Mouse (Mus musculus): ENCODE measurements around the gene Slc35f6. TPM values are rescaled to one million over a fixed set of nuclear protein-coding genes. Genes with fewer than 3 reads are reported as not detected.
A peak's percentile ranks its signal among the peaks of the same experiment; 100 is the strongest.

Slc35f6 gene
- polyA plus RNA-seq, 1 experiment = 29.4 TPM

- no peak overlapping the region for H3K27ac ChIP-seq (ENCODE audit: control insufficient read depth, insufficient read depth, low read depth, low read length)
- H3K4me1 ChIP-seq (ENCODE audit: control insufficient read depth, insufficient read depth, low read length) = no peaks in the 10 kb centered on the region
- TF ChIP-seq POLR2A (IDR thresholded peaks at IDR 0.05; ENCODE audit: control insufficient read depth, low read depth, low read length) (no peak), CTCF (IDR thresholded peaks at IDR 0.05; ENCODE audit: control insufficient read depth, insufficient read depth, insufficient replicate concordance, low read depth, low read length) (peak; percentile 72; the same call in 1 of the 2 replicates)
- no peaks in the 10 kb centered on the region for H3K27me3 ChIP-seq (ENCODE audit: control insufficient read depth, insufficient read depth, low read length)
- no peak overlapping the region for H3K4me3 ChIP-seq (ENCODE audit: control insufficient read depth, low read depth, low read length)
- no peaks in the 10 kb centered on the region for H3K36me3 ChIP-seq (ENCODE audit: control insufficient read depth, insufficient read depth, low read length)
Measured at GRCm38 (mm10) chr5:30638041-30638440, 9.7 kb upstream of the Slc35f6 start.

GRCm38 (mm10) chr5:30643477-30644179 is 4.1 kb upstream of the Slc35f6 start:
- Histone ChIP-seq H3K27ac (ENCODE audit: control insufficient read depth, insufficient read depth, low read depth, low read length) (no peak overlapping the region), H3K4me3 (ENCODE audit: control insufficient read depth, low read depth, low read length) (no peak overlapping the region), H3K27me3 (ENCODE audit: control insufficient read depth, insufficient read depth, low read length) (no peaks in the 10 kb centered on the region), H3K4me1 (ENCODE audit: control insufficient read depth, insufficient read depth, low read length) (peaks cover 11% of the 10 kb centered on the region), H3K36me3 (ENCODE audit: control insufficient read depth, insufficient read depth, low read length) (no peaks in the 10 kb centered on the region)
- TF ChIP-seq POLR2A (IDR thresholded peaks at IDR 0.05; ENCODE audit: control insufficient read depth, low read depth, low read length) (no peak), CTCF (IDR thresholded peaks at IDR 0.05; ENCODE audit: control insufficient read depth, insufficient read depth, insufficient replicate concordance, low read depth, low read length) (no peak)

GRCm38 (mm10) chr5:30646036-30646435 is 1.7 kb upstream of the Slc35f6 start:
- Histone ChIP-seq H3K36me3 (ENCODE audit: control insufficient read depth, insufficient read depth, low read length) (no peaks in the 10 kb centered on the region), H3K27me3 (ENCODE audit: control insufficient read depth, insufficient read depth, low read length) (no peaks in the 10 kb centered on the region), H3K4me1 (ENCODE audit: control insufficient read depth, insufficient read depth, low read length) (peaks cover 12% of the 10 kb centered on the region), H3K27ac (ENCODE audit: control insufficient read depth, insufficient read depth, low read depth, low read length) (no peak overlapping the region), H3K4me3 (ENCODE audit: control insufficient read depth, low read depth, low read length) (no peak overlapping the region)
- no peak for TF ChIP-seq CTCF (IDR thresholded peaks at IDR 0.05; ENCODE audit: control insufficient read depth, insufficient read depth, insufficient replicate concordance, low read depth, low read length)
- no peak for TF ChIP-seq POLR2A (IDR thresholded peaks at IDR 0.05; ENCODE audit: control insufficient read depth, low read depth, low read length)

GRCm38 (mm10) chr5:30647396-30647795 is 337 bp upstream of the Slc35f6 start:
- H3K4me1 ChIP-seq (ENCODE audit: control insufficient read depth, insufficient read depth, low read length) = peaks cover 12% of the 10 kb centered on the region
- H3K27ac ChIP-seq (ENCODE audit: control insufficient read depth, insufficient read depth, low read depth, low read length) = peak overlapping the region; percentile 58
- no peaks in the 10 kb centered on the region for H3K36me3 ChIP-seq (ENCODE audit: control insufficient read depth, insufficient read depth, low read length)
- no peak for TF ChIP-seq CTCF (IDR thresholded peaks at IDR 0.05; ENCODE audit: control insufficient read depth, insufficient read depth, insufficient replicate concordance, low read depth, low read length)
- no peak for TF ChIP-seq POLR2A (IDR thresholded peaks at IDR 0.05; ENCODE audit: control insufficient read depth, low read depth, low read length)
- peak overlapping the region; percentile 94 for H3K4me3 ChIP-seq (ENCODE audit: control insufficient read depth, low read depth, low read length)
- no peaks in the 10 kb centered on the region for H3K27me3 ChIP-seq (ENCODE audit: control insufficient read depth, insufficient read depth, low read length)

- TF ChIP-seq POLR2A (IDR thresholded peaks at IDR 0.05; ENCODE audit: control insufficient read depth, low read depth, low read length) = no peak
- Histone ChIP-seq H3K27ac (ENCODE audit: control insufficient read depth, insufficient read depth, low read depth, low read length) (no peak overlapping the region), H3K27me3 (ENCODE audit: control insufficient read depth, insufficient read depth, low read length) (no peaks in the 10 kb centered on the region), H3K4me1 (ENCODE audit: control insufficient read depth, insufficient read depth, low read length) (peaks cover 12% of the 10 kb centered on the region), H3K36me3 (ENCODE audit: control insufficient read depth, insufficient read depth, low read length) (no peaks in the 10 kb centered on the region), H3K4me3 (ENCODE audit: control insufficient read depth, low read depth, low read length) (no peak overlapping the region)
Measured at GRCm38 (mm10) chr5:30649558-30649957, 1.8 kb downstream of the Slc35f6 start.

GRCm38 (mm10) chr5:30650756-30651155 is 3.0 kb downstream of the Slc35f6 start:
- no peak for TF ChIP-seq POLR2A (IDR thresholded peaks at IDR 0.05; ENCODE audit: control insufficient read depth, low read depth, low read length)
- no peak for TF ChIP-seq CTCF (IDR thresholded peaks at IDR 0.05; ENCODE audit: control insufficient read depth, insufficient read depth, insufficient replicate concordance, low read depth, low read length)
- H3K4me3 ChIP-seq (ENCODE audit: control insufficient read depth, low read depth, low read length) = no peak overlapping the region

GRCm38 (mm10) chr5:30651554-30651953 is 3.8 kb downstream of the Slc35f6 start:
- Histone ChIP-seq H3K27me3 (ENCODE audit: control insufficient read depth, insufficient read depth, low read length) (no peaks in the 10 kb centered on the region), H3K27ac (ENCODE audit: control insufficient read depth, insufficient read depth, low read depth, low read length) (no peak overlapping the region), H3K4me3 (ENCODE audit: control insufficient read depth, low read depth, low read length) (no peak overlapping the region), H3K4me1 (ENCODE audit: control insufficient read depth, insufficient read depth, low read length) (peaks cover 12% of the 10 kb centered on the region), H3K36me3 (ENCODE audit: control insufficient read depth, insufficient read depth, low read length) (peaks cover 3% of the 10 kb centered on the region)
- TF ChIP-seq CTCF (IDR thresholded peaks at IDR 0.05; ENCODE audit: control insufficient read depth, insufficient read depth, insufficient replicate concordance, low read depth, low read length) = no peak
- no peak for TF ChIP-seq POLR2A (IDR thresholded peaks at IDR 0.05; ENCODE audit: control insufficient read depth, low read depth, low read length)

More at GRCm38 (mm10) chr5:30650756-30651155, 3.0 kb downstream of the Slc35f6 start:
- peaks cover 2% of the 10 kb centered on the region for H3K36me3 ChIP-seq (ENCODE audit: control insufficient read depth, insufficient read depth, low read length)
- H3K4me1 ChIP-seq (ENCODE audit: control insufficient read depth, insufficient read depth, low read length) = peaks cover 12% of the 10 kb centered on the region
- no peaks in the 10 kb centered on the region for H3K27me3 ChIP-seq (ENCODE audit: control insufficient read depth, insufficient read depth, low read length)
- H3K27ac ChIP-seq (ENCODE audit: control insufficient read depth, insufficient read depth, low read depth, low read length) = no peak overlapping the region

Measured in testis, adult 2 months (tissue).